Mouse (Mus musculus): ENCODE data around the gene Msrb3.

DNA sequence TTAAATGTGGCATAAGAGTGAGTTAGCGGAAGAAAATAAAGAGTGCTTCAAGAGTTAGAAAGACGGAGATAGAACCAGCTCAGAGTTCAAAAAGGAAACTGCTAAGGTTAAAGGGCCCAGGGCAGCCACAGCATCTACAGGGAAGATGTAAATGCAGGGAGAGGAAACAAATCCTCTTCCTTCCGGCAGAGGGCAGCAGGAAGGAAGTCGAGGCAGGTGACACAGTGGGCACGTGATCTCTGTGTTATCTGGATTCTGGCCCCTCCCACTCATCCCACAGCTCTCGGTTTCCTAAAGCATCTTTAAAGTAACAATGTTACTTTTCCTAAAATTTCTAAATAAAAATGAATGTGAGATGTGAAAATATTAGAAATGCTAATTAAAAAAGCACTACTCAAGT, 99.4 kb downstream of the Msrb3 start:
- TF ChIP-seq POLR2A (IDR thresholded peaks at IDR 0.05; ENCODE audit: control insufficient read depth in 1 of 2, insufficient read depth in 1 of 2, low read depth in 1 of 2, low read length in 2 of 2, poor library complexity in 1 of 2) = no peak
- TF ChIP-seq CTCF (IDR thresholded peaks at IDR 0.05 in 2 of 3, conservative IDR thresholded peaks at IDR 0.05 in 1 of 3; ENCODE audit: control insufficient read depth in 1 of 3, insufficient read depth in 1 of 3, low read depth in 2 of 3, low read length in 3 of 3, poor library complexity in 1 of 3, severe bottlenecking in 1 of 3) = peak in 1 of 3 experiments; percentile 10; a peak in 1 of 6 replicates
- TF ChIP-seq EP300 (IDR thresholded peaks at IDR 0.05; ENCODE audit: low read depth in 1 of 2, low read length in 2 of 2) = no peak
- 0 out of 2 replicates have a peak, but pooled peaks have one; percentile 14 for TF ChIP-seq SMC3 (IDR thresholded peaks at IDR 0.05; ENCODE audit: low read depth, low read length)
- no peak for TF ChIP-seq TAL1 (IDR thresholded peaks at IDR 0.05; ENCODE audit: low read length)
- TF ChIP-seq MYB (IDR thresholded peaks at IDR 0.05; ENCODE audit: low read depth, low read length) = no peak
- TF ChIP-seq MAFK (IDR thresholded peaks at IDR 0.05; ENCODE audit: borderline replicate concordance, low read depth, low read length) = no peak
- TF ChIP-seq USF1 (IDR thresholded peaks at IDR 0.05; ENCODE audit: low read depth, low read length) = peak; percentile 86
- TF ChIP-seq MAZ (IDR thresholded peaks at IDR 0.05; ENCODE audit: low read depth, low read length) = no peak

All from MEL (cell line).